Mouse (Mus musculus): ENCODE measurements around the gene Wnt10b.

- no peak for TF ChIP-seq CTCF (IDR thresholded peaks at IDR 0.05; ENCODE audit: control insufficient read depth, insufficient read depth, low read length)
- no peak for TF ChIP-seq POLR2A (IDR thresholded peaks at IDR 0.05; ENCODE audit: borderline replicate concordance, control insufficient read depth, low read depth, low read length)
Observed at GRCm38 (mm10) chr15:98730790-98731189, 47.2 kb downstream of the Wnt10b start.

Measured in bone marrow, adult 2 months (tissue).